Mouse (Mus musculus): ENCODE data around the gene Sds.

Sds gene

DNA sequence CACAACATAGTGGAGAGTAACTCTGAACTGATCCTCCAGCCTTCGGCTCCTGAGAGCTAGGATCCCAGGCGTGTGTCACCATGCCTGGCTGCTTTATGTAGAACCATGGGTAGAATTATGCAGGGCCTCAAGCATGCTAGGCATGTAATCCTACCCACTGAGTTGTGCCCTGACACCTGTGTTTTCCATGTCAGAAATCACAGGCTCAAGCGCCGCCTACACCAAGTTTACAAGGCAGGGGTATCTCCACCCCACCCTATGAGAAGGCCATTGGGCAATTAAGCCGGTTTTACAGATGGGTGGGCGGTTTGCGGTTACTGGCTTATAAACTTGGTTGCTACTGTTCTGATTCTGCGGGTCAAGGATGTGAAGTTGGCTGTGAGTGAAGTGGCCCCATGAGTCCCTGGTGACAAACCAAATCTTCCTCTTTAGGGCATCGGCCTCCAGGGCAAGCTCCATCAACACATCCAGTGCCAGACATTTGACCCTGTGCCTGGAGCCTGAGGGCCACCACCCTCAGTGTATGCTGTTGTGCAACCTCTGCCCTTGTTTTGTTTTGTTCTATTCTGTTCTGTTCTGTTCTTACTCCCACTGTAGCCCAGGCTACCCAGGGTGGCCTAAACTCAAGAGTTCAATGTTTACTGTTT is 37.8 kb downstream of the Sds start:
- no peak for DNase-seq (ENCODE audit: low spot score in 2 of 2)

- DNase-seq (ENCODE audit: low spot score in 2 of 2), result no peak
These were observed 38.4 kb downstream of the Sds start for GRCm38 (mm10) chr5:120514754-120515153.

DNA sequence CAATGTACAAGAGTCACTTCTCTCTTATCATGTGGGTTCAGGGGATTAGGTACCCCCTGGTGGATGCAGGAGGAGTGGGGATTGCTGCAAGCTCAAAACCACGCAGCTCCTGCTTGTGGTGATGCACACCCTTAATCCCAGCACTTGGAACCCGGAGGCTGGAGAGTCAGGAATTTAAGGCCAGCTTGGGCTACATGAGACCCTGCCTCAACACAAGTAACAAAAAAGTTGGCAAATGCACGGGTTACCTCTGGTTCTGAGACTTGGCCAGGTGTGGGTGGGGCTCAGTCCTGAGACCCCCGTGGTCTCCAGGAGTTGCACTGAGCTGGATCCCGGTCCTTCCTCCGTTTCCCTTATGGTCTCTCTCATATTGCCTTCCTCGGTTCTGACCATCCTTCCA is 39.1 kb downstream of the Sds start:
- no peak for DNase-seq (ENCODE audit: low spot score in 2 of 2)

GRCm38 (mm10) chr5:120516221-120516984 is 40.1 kb downstream of the Sds start:
- DNase-seq (ENCODE audit: low spot score in 2 of 2), result no peak

GRCm38 (mm10) chr5:120517552-120517951 is 41.2 kb downstream of the Sds start:
- peak in 1 of 2 experiments; percentile 36 for DNase-seq (ENCODE audit: low spot score in 2 of 2)

GRCm38 (mm10) chr5:120522649-120523048 is 46.3 kb downstream of the Sds start:
- peak; percentile 39 to 50 for DNase-seq (ENCODE audit: low spot score in 2 of 2)

DNA sequence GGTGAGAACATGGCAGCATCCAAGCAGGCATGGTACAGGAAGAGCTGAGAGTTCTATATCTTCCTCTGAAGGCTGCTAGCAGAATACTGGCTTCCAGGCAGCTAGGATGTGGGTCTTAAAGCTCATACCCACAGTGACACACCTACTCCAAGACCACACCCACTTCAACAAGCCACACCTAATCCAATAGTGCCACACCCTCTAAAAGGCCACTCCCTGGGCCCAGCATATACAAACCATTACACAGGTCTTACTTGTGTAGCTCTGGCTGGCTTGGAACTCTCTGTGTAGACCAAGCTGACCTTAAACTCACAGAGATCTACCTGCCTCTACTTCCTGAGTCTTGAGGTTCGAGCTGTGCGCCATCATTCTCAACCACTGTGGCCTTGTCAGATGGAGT is 48.4 kb downstream of the Sds start:
- no peak for DNase-seq (ENCODE audit: low spot score in 2 of 2)

DNA sequence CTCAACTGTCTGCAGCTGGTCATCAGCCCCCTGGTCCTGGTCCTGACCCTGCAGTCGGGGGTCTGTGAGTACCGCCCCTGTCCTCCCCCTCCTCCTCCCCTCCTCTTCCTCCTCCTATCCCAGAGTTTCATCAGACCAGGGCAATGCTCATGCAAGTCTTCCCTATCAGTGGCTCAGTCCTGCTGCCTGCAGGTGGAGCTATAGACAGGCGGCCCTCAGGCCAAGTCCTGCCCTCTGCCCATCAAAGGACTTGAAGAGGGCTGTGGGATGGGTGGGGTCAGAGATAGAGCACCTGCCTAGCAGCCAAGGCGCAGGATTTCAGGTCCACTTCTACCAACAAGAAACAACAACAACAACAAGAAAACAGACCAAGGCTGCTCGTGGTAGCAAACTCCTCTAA is 49.4 kb downstream of the Sds start:
- no peak for DNase-seq (ENCODE audit: low spot score in 2 of 2)

- DNase-seq (ENCODE audit: low spot score in 2 of 2), result no peak
These were observed 50.0 kb downstream of the Sds start for GRCm38 (mm10) chr5:120526311-120526710.

GRCm38 (mm10) chr5:120527296-120527964 is 51.1 kb downstream of the Sds start:
- DNase-seq (ENCODE audit: low spot score in 2 of 2), result peak; percentile 35 to 41

DNA sequence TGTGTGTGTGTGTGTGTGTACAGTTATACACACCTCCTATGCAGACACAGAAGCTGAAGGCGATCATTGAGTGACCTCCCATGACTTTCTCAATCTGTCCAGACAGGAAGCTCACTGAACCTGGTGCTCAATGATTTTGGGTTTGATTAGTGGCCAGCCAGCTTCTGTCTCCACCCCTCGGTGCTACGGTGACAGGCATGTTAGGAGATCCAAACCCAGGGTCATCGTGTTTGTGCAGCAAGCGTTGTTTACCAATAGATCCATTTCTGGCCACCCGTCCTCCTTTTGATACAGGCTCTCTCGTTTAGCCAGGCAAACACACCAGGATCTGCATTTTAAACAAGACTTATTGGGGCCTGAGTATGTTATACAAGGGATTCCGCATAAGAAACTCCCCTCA is 55.3 kb downstream of the Sds start:
- no peak for DNase-seq (ENCODE audit: low spot score in 2 of 2)
